Mouse (Mus musculus) gastrocnemius, adult 18-20 months (tissue): ENCODE data around the gene Tnfsfm13. TPM values are rescaled to one million over a fixed set of nuclear protein-coding genes. Genes with fewer than 3 reads are reported as not detected.
A peak's percentile ranks its signal among the peaks of the same experiment; 100 is the strongest.
"Not testable (repeated sequence)": the region's sequence is repeated elsewhere in the genome, so short reads cannot be mapped to it uniquely, and the experiment has no call there.

Experiments used
- DNase-seq: peaks from one replicate; pipeline ENCODE4 v3.0.0; 2021; ENCODE audit warnings: low spot score
- total RNA-seq, 2 experiments: library from RNA; stranded (reverse); gene quantifications; 2 replicates each; pipeline ENCODE4 v1.2.3; 2021

The Tnfsfm13 gene
- total RNA-seq, 2 experiments from 2014 or later: 1.1 to 1.3 TPM

- DNase-seq: no peak
Measured at GRCm38 (mm10) chr11:69704613-69705010, 8.7 kb upstream of the Tnfsfm13 start.

- no peak for DNase-seq
Measured at GRCm38 (mm10) chr11:69703814-69704612, 8.1 kb upstream of the Tnfsfm13 start.

- DNase-seq: not testable (repeated sequence)
Measured at GRCm38 (mm10) chr11:69703381-69703780, 7.5 kb upstream of the Tnfsfm13 start.

- DNase-seq: not testable (repeated sequence)
Measured at GRCm38 (mm10) chr11:69702886-69703285, 7.0 kb upstream of the Tnfsfm13 start.

GRCm38 (mm10) chr11:69699595-69699994 is 3.7 kb upstream of the Tnfsfm13 start:
- DNase-seq: no peak

GRCm38 (mm10) chr11:69698574-69698973 is 2.7 kb upstream of the Tnfsfm13 start:
- no peak for DNase-seq

- DNase-seq: no peak
Measured at GRCm38 (mm10) chr11:69697396-69697795, 1.5 kb upstream of the Tnfsfm13 start.

GRCm38 (mm10) chr11:69695046-69695360 is 895 bp downstream of the Tnfsfm13 start:
- no peak for DNase-seq

GRCm38 (mm10) chr11:69693421-69693965 is 2.4 kb downstream of the Tnfsfm13 start:
- no peak for DNase-seq

- DNase-seq: no peak
Measured at GRCm38 (mm10) chr11:69692863-69693262, 3.0 kb downstream of the Tnfsfm13 start.

- DNase-seq: no peak
Measured at GRCm38 (mm10) chr11:69692196-69692811, 3.6 kb downstream of the Tnfsfm13 start.

GRCm38 (mm10) chr11:69689891-69690290 is 6.0 kb downstream of the Tnfsfm13 start:
- DNase-seq: no peak

- DNase-seq: no peak
Measured at GRCm38 (mm10) chr11:69687061-69687460, 8.8 kb downstream of the Tnfsfm13 start.

- DNase-seq: peak; percentile 83
Measured at GRCm38 (mm10) chr11:69686377-69686776, 9.5 kb downstream of the Tnfsfm13 start.

GRCm38 (mm10) chr11:69685526-69686148 is 10.3 kb downstream of the Tnfsfm13 start, which contains the start of gene Tnfsf13:
Gene Tnfsf13, minus strand, starts transcription at chr11:69685784.
- DNase-seq: peak; percentile 86

GRCm38 (mm10) chr11:69684936-69685335 is 11.0 kb downstream of the Tnfsfm13 start:
- DNase-seq: no peak

GRCm38 (mm10) chr11:69684128-69684745 is 11.7 kb downstream of the Tnfsfm13 start:
- no peak for DNase-seq

GRCm38 (mm10) chr11:69683576-69683975 is 12.3 kb downstream of the Tnfsfm13 start:
- DNase-seq: no peak

GRCm38 (mm10) chr11:69682840-69683533 is 12.9 kb downstream of the Tnfsfm13 start:
- DNase-seq: peak; percentile 92

- DNase-seq: no peak
Measured at GRCm38 (mm10) chr11:69682209-69682839, 13.6 kb downstream of the Tnfsfm13 start.
